Mouse (Mus musculus) c-Kit-positive CD71-positive TER-119-negative erythroid progenitor cells, embryonic 14.5 days (primary cell): ENCODE measurements around the gene Vmn1r122.
"Not testable (repeated sequence)": the region's sequence is repeated elsewhere in the genome, so short reads cannot be mapped to it uniquely, and the experiment has no call there.

ENCODE experiments used
- DNase-seq: peaks from one replicate; pipeline ENCODE4 v3.0.0-alpha.2; 2013; ENCODE audit warnings: low read depth

The Vmn1r122 gene

DNA sequence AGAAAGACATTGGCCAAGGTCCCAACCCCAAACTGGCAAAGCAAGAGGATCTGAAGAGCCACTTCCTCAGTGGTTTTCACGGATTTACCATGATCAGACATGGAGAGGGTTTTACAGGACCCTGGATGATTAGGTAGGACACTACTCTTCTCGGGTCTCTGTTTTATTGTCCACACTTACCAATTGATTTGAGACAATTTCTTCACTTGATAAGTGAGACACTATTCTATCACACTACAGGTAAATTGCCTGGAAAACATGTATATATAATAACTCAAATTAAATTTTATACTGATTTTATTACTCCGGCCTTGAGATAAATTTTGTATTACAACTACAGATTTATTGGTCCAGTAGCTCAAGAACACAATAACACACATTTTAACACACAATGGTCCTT, at the start of gene Vmn1r122:
Vmn1r122 (minus strand) TSS at position 101 of the 400 bp plus-strand sequence.
- not testable (repeated sequence) for DNase-seq

DNA sequence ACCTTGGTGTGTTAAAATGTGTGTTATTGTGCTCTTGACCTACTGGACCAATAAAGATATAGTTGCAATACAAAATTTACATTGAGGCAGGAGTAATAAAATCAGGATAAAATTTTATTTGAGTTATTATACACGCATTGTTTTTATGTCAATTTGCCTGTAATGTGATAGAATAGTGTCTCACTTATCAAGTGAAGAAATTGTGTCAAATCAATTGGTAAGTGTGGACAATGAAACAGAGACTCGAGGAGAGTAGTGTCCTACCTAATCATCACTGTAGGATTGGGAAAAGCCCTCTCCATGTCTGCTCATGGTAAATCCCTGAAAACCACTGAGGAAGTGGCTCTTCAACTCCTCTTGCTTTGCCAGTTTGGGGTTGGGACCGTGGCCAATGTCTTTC, 28.0 kb upstream of the Vmn1r122 start, which contains the start of gene Vmn1r123:
Vmn1r123 (plus strand) TSS at position 301 of the 400 bp plus-strand sequence.
- not testable (repeated sequence) for DNase-seq

GRCm38 (mm10) chr7:21098413-21098812, 35.5 kb downstream of the Vmn1r122 start, which contains the start of gene Vmn1r121:
Vmn1r121 (minus strand) TSS chr7:21098513.
- DNase-seq, result not testable (repeated sequence)
